Mouse (Mus musculus) myocyte (in vitro differentiated cells): ENCODE data around the gene Olfr1371. TPM values are rescaled to one million over a fixed set of nuclear protein-coding genes. Genes with fewer than 3 reads are reported as not detected.

Experiments used
- H3K27me3 ChIP-seq: one replicate; pipeline ENCODE4 v1.6.1; 2011; ENCODE audit not compliant: control insufficient read depth, insufficient read depth, insufficient read length
- H3K36me3 ChIP-seq: one replicate; pipeline ENCODE4 v1.6.1; 2011; ENCODE audit not compliant: control insufficient read depth, insufficient read depth
- H3K4me2 ChIP-seq: one replicate; pipeline ENCODE4 v1.6.1; 2011; ENCODE audit warnings: low read depth, control low read depth
- H3K4me3 ChIP-seq: one replicate; pipeline ENCODE4 v1.5.1; 2011; ENCODE audit warnings: mild to moderate bottlenecking, control low read depth, moderate library complexity
- H3K79me2 ChIP-seq: one replicate; pipeline ENCODE4 v1.6.1; 2011; ENCODE audit not compliant: control insufficient read depth, insufficient read depth
- H3ac ChIP-seq: one replicate; pipeline ENCODE4 v1.6.1; 2011; ENCODE audit not compliant: control insufficient read depth, insufficient read length
- CEBPB ChIP-seq: IDR thresholded peaks from 2 replicates; pipeline ENCODE4 v1.6.1; 2011; ENCODE audit warnings: mild to moderate bottlenecking, moderate library complexity; ENCODE audit not compliant: poor library complexity, insufficient read depth, severe bottlenecking
- E2F4 ChIP-seq: IDR thresholded peaks from one replicate; pipeline ENCODE4 v1.6.1; 2011; ENCODE audit warnings: mild to moderate bottlenecking, control low read depth, moderate library complexity; ENCODE audit not compliant: insufficient read depth
- MAX ChIP-seq: IDR thresholded peaks from one replicate; pipeline ENCODE4 v1.6.1; 2011; ENCODE audit warnings: low read depth, mild to moderate bottlenecking, control low read depth
- MYOD1 ChIP-seq, 3 experiments: IDR thresholded peaks; one replicate each; pipeline ENCODE4 v1.6.1; 2011; ENCODE audit warnings: control low read depth in 2 of 3, low read depth in 2 of 3, mild to moderate bottlenecking in 2 of 3, moderate library complexity in 1 of 3; ENCODE audit not compliant: insufficient read length in 2 of 3, control insufficient read depth in 1 of 3
- MYOG ChIP-seq, 3 experiments: IDR thresholded peaks; one replicate each; pipeline ENCODE4 v1.6.1; 2011; ENCODE audit warnings: control low read depth in 2 of 3, low read depth in 2 of 3, mild to moderate bottlenecking in 2 of 3; ENCODE audit not compliant: insufficient read length in 2 of 3, control insufficient read depth in 1 of 3, insufficient read depth in 1 of 3
- POLR2A ChIP-seq: IDR thresholded peaks from one replicate; pipeline ENCODE4 v1.6.1; 2011; ENCODE audit warnings: low read depth, mild to moderate bottlenecking, control low read depth, moderate library complexity; ENCODE audit not compliant: insufficient read length
- POLR2AphosphoS2 ChIP-seq: IDR thresholded peaks from one replicate; pipeline ENCODE4 v1.6.1; 2011; ENCODE audit warnings: low read depth, control low read depth; ENCODE audit not compliant: insufficient read length
- REST ChIP-seq: IDR thresholded peaks from one replicate; pipeline ENCODE4 v1.6.1; 2011; ENCODE audit warnings: mild to moderate bottlenecking, control low read depth, moderate library complexity; ENCODE audit not compliant: insufficient read depth, insufficient read length
- SRF ChIP-seq: IDR thresholded peaks from one replicate; pipeline ENCODE4 v1.6.1; 2011; ENCODE audit warnings: low read depth; ENCODE audit not compliant: control insufficient read depth, insufficient read length
- TCF12 ChIP-seq: IDR thresholded peaks from one replicate; pipeline ENCODE4 v1.6.1; 2011; ENCODE audit warnings: mild to moderate bottlenecking, control low read depth; ENCODE audit not compliant: poor library complexity, insufficient read depth, severe bottlenecking
- TCF3 ChIP-seq: IDR thresholded peaks from one replicate; pipeline ENCODE4 v1.6.1; 2011; ENCODE audit warnings: low read depth, control low read depth; ENCODE audit not compliant: insufficient read length
- USF1 ChIP-seq: IDR thresholded peaks from one replicate; pipeline ENCODE4 v1.6.1; 2011; ENCODE audit warnings: low read depth, mild to moderate bottlenecking, control low read depth, moderate library complexity
- polyA plus RNA-seq: library from polyadenylated mRNA; unstranded; fragments of >200 nt; fragmentation: generic; extraction: Trizol; gene quantifications from one replicate; pipeline ENCODE4 v1.2.1, GENCODE M21; 2012; ENCODE audit warnings: missing spikeins

Gene Olfr1371
- polyA plus RNA-seq, 1 experiment = not detected

- TF ChIP-seq E2F4 = no peak
- no peak for TF ChIP-seq POLR2AphosphoS2
- no peak for TF ChIP-seq POLR2A
- TF ChIP-seq TCF3 = no peak
- TF ChIP-seq CEBPB = no peak
- TF ChIP-seq USF1 = no peak
- no peak for TF ChIP-seq MYOG (IDR thresholded peaks at IDR 0.05; ENCODE audit: control insufficient read depth in 1 of 3, insufficient read depth in 1 of 3, insufficient read length in 2 of 3, low read depth in 2 of 3)
- TF ChIP-seq SRF = no peak
- TF ChIP-seq MYOD1 (IDR thresholded peaks at IDR 0.05; ENCODE audit: control insufficient read depth in 1 of 3, insufficient read length in 2 of 3, low read depth in 2 of 3) = no peak
- no peak for TF ChIP-seq REST
- TF ChIP-seq MAX = no peak
- TF ChIP-seq TCF12 = no peak
- H3ac ChIP-seq = no peak overlapping the region
- H3K79me2 ChIP-seq = no peaks in the 10 kb centered on the region
- peaks cover 32% of the 10 kb centered on the region for H3K27me3 ChIP-seq
- no peak overlapping the region for H3K4me3 ChIP-seq
- H3K36me3 ChIP-seq = no peaks in the 10 kb centered on the region
- peak overlapping the region; percentile 74 for H3K4me2 ChIP-seq
These were observed 46.7 kb downstream of the Olfr1371 start for GRCm38 (mm10) chr11:52167126-52167525.

- Histone ChIP-seq H3K36me3 (no peaks in the 10 kb centered on the region), H3K27me3 (peaks cover 20% of the 10 kb centered on the region)
- TF ChIP-seq MYOD1 (IDR thresholded peaks at IDR 0.05; ENCODE audit: control insufficient read depth in 1 of 3, insufficient read length in 2 of 3, low read depth in 2 of 3) (no peak), POLR2A (no peak), REST (no peak), MYOG (IDR thresholded peaks at IDR 0.05; ENCODE audit: control insufficient read depth in 1 of 3, insufficient read depth in 1 of 3, insufficient read length in 2 of 3, low read depth in 2 of 3) (no peak), CEBPB (no peak), TCF3 (no peak), SRF (no peak), POLR2AphosphoS2 (no peak), MAX (no peak), TCF12 (no peak), E2F4 (no peak)
These were observed 49.9 kb downstream of the Olfr1371 start for GRCm38 (mm10) chr11:52163926-52164325.

More at GRCm38 (mm10) chr11:52163926-52164325, 49.9 kb downstream of the Olfr1371 start:
- no peaks in the 10 kb centered on the region for H3K79me2 ChIP-seq
- no peak overlapping the region for H3ac ChIP-seq
- no peak overlapping the region for H3K4me2 ChIP-seq
- H3K4me3 ChIP-seq = no peak overlapping the region

Other genes starting within 250 kb of the Olfr1371 start
- 31.8 TPM for gene Cdkn2aipnl, start 246.3 kb downstream of the Olfr1371 start, polyA plus RNA-seq
- gene Ube2b, start 213.2 kb downstream of the Olfr1371 start, polyA plus RNA-seq = 67.0 TPM
- 2.2 TPM for gene Cdkl3, start 209.8 kb downstream of the Olfr1371 start, polyA plus RNA-seq
- 56.4 TPM for gene Ppp2ca, start 115.3 kb downstream of the Olfr1371 start, polyA plus RNA-seq
- not detected for gene Olfr1373, start 68.5 kb downstream of the Olfr1371 start, polyA plus RNA-seq
- gene Skp1a, start 18.0 kb upstream of the Olfr1371 start, polyA plus RNA-seq = 168 TPM
- gene Tcf7, start 69.0 kb upstream of the Olfr1371 start, polyA plus RNA-seq = 17.3 TPM
- 342 TPM for gene Vdac1, start 146.9 kb upstream of the Olfr1371 start, polyA plus RNA-seq
- 151 TPM for gene 9530068E07Rik, start 182.4 kb upstream of the Olfr1371 start, polyA plus RNA-seq